Mouse (Mus musculus) E14TG2a.4 (cell line): Measurements from ENCODE around the gene Zyx.

ENCODE experiments used
- CTCF ChIP-seq: conservative IDR thresholded peaks from 2 replicates; pipeline ENCODE4 v1.5.1; 2014; ENCODE audit warnings: low read length
- POU5F1 ChIP-seq: IDR thresholded peaks from 2 replicates; pipeline ENCODE4 v1.6.1; 2014; ENCODE audit warnings: low read length, borderline replicate concordance

GRCm38 (mm10) chr6:42344255-42344654, 5.2 kb upstream of the Zyx start:
- TF ChIP-seq CTCF (no peak), POU5F1 (no peak)
